Mouse (Mus musculus): Measurements from ENCODE around the gene Pip4k2a. TPM values are rescaled to one million over a fixed set of nuclear protein-coding genes. Genes with fewer than 3 reads are reported as not detected.
A peak's percentile ranks its signal among the peaks of the same experiment; 100 is the strongest.

Gene Pip4k2a
- polyA plus RNA-seq, 1 experiment from 2014 or later: 13.5 TPM

DNA sequence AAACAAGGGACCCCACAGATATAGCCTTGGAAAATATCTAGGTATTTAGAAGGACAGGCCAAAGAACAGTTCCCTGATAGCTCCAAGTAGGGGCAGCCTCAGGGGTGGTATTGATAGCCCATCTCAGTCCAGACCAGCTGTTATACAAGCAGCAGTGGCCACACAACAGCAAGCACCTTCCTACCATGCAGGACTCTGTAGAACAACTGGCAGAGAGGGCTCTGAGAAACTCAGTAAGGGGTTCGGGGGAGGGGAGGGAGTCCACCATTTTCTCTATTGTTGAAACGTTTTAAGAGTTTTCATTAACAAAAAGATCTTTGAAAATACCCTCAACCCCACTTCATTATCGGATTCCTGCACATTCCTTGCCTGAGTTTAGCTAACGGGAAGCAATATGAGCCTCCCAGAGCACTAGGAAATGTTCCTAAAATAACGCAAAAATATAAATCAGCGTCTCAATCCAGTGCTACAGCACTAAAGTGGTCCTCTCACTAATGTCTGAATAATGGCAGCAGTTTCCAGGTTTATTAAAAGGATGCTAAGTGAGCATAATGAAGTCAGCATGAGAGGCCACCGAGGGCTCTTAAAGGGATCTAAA is 37.5 kb downstream of the Pip4k2a start:
- Histone ChIP-seq H3K4me3 (ENCODE audit: low read depth, low read length) (no peak overlapping the region), H3K9ac (ENCODE audit: low read depth, low read length) (no peak overlapping the region), H3K9me3 (replicated peaks; ENCODE audit: control insufficient read depth, low read length) (no peaks in the 10 kb centered on the region), H3K4me2 (ENCODE audit: low read depth, low read length) (no peak overlapping the region), H3K27me3 (ENCODE audit: control insufficient read depth, insufficient read depth, low read depth, low read length) (no peaks in the 10 kb centered on the region), H3K36me3 (ENCODE audit: control insufficient read depth, insufficient read depth) (no peaks in the 10 kb centered on the region), H3K4me1 (ENCODE audit: control insufficient read depth, low read depth, low read length) (peaks cover 51% of the 10 kb centered on the region), H3K27ac (ENCODE audit: low read length) (no peak overlapping the region)
- WGBS (ENCODE audit: insufficient replicate concordance): 67% methylated on average over 7 of the region's 7 CpGs
- no peak for ATAC-seq (ENCODE audit: low read depth)

DNA sequence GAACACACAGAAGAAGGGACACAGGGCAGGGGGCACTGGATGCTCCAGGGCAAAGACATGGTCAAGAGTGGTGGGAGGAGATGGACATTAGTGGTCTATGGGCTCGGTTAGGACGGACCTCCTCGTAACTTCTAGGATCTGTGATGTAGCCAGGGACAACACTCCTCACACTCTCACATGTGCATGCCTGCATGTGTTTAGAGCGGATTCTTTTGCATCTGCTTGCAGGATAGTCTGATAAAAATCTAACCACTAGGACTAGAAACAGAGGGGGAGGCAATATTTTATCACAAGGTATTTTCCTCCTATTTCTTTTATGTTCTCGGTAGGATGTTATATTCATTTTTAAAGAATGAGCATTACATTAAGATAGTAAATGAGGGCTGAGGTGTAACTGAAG is 38.4 kb downstream of the Pip4k2a start:
- H3K9ac ChIP-seq (ENCODE audit: low read depth, low read length): no peak overlapping the region
- H3K27me3 ChIP-seq (ENCODE audit: control insufficient read depth, insufficient read depth, low read depth, low read length): no peaks in the 10 kb centered on the region
- no peak overlapping the region for H3K4me3 ChIP-seq (ENCODE audit: low read depth, low read length)
- ATAC-seq (ENCODE audit: low read depth): no peak
- H3K9me3 ChIP-seq (replicated peaks; ENCODE audit: control insufficient read depth, low read length): no peaks in the 10 kb centered on the region
- H3K4me1 ChIP-seq (ENCODE audit: control insufficient read depth, low read depth, low read length): peaks cover 61% of the 10 kb centered on the region
- H3K36me3 ChIP-seq (ENCODE audit: control insufficient read depth, insufficient read depth): no peaks in the 10 kb centered on the region
- no peak overlapping the region for H3K4me2 ChIP-seq (ENCODE audit: low read depth, low read length)
- 59% methylated on average over 5 of the region's 5 CpGs for WGBS (ENCODE audit: insufficient replicate concordance)
- H3K27ac ChIP-seq (ENCODE audit: low read length): no peak overlapping the region

DNA sequence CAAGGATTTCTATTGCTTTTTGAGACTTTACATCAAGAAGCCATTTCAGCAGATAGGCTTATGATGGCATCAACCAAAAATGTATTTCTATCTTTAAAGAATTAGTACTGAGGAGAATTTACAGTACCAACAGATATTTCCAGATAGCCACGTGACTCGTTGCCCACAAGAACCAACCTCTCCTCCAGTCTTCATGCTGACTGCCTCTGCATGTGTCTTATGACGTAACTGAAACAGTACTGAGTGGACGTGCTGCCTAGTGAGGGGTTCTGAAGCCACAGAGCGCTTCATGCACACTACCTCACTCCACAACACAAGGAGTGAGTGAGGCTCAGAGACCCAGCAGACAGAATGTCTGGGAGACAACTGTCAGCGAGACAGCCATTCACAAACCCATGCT is 38.9 kb downstream of the Pip4k2a start:
- Histone ChIP-seq H3K9me3 (replicated peaks; ENCODE audit: control insufficient read depth, low read length) (no peaks in the 10 kb centered on the region), H3K4me2 (ENCODE audit: low read depth, low read length) (no peak overlapping the region), H3K27me3 (ENCODE audit: control insufficient read depth, insufficient read depth, low read depth, low read length) (no peaks in the 10 kb centered on the region), H3K27ac (ENCODE audit: low read length) (no peak overlapping the region; the same call in 1 of the 2 replicates), H3K36me3 (ENCODE audit: control insufficient read depth, insufficient read depth) (no peaks in the 10 kb centered on the region), H3K9ac (ENCODE audit: low read depth, low read length) (no peak overlapping the region), H3K4me1 (ENCODE audit: control insufficient read depth, low read depth, low read length) (peaks cover 66% of the 10 kb centered on the region), H3K4me3 (ENCODE audit: low read depth, low read length) (no peak overlapping the region; the same call in 1 of the 2 replicates)
- ATAC-seq (ENCODE audit: low read depth): no peak
- WGBS (ENCODE audit: insufficient replicate concordance): 39% methylated on average over 6 of the region's 6 CpGs

GRCm38 (mm10) chr2:18958501-18958900 is 39.4 kb downstream of the Pip4k2a start:
- H3K9ac ChIP-seq (ENCODE audit: low read depth, low read length): no peak overlapping the region
- no peak for ATAC-seq (ENCODE audit: low read depth)
- peak overlapping the region; percentile 26; the same call in 1 of the 2 replicates for H3K27ac ChIP-seq (ENCODE audit: low read length)
- WGBS (ENCODE audit: insufficient replicate concordance): 51% methylated on average over 5 of the region's 5 CpGs
- H3K4me2 ChIP-seq (ENCODE audit: low read depth, low read length): no peak overlapping the region
- H3K9me3 ChIP-seq (replicated peaks; ENCODE audit: control insufficient read depth, low read length): no peaks in the 10 kb centered on the region
- H3K36me3 ChIP-seq (ENCODE audit: control insufficient read depth, insufficient read depth): no peaks in the 10 kb centered on the region
- H3K4me1 ChIP-seq (ENCODE audit: control insufficient read depth, low read depth, low read length): peaks cover 70% of the 10 kb centered on the region
- no peaks in the 10 kb centered on the region for H3K27me3 ChIP-seq (ENCODE audit: control insufficient read depth, insufficient read depth, low read depth, low read length)
- H3K4me3 ChIP-seq (ENCODE audit: low read depth, low read length): no peak overlapping the region; the same call in 1 of the 2 replicates

DNA sequence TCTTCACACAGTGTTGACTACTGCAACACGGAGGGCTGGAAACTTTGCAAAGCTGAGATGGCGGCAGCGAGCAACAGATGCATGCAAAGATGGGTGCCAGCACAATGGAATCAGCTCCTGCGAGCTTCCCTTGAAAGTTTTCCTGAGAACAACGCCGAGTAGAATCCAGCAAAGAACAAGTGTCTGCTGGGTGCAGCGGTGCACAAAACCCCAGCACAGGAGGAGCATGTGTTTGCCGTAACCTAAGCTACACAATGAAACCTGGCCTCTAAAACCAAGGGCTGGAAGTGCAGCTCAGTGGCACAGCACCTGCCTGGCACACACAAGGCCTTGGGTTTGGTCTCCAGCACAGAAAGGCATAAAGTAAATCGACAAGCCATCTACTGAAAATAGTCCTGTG is 39.9 kb downstream of the Pip4k2a start:
- WGBS (ENCODE audit: insufficient replicate concordance): 71% methylated on average over 9 of the region's 9 CpGs
- no peak for ATAC-seq (ENCODE audit: low read depth)
- no peak overlapping the region for H3K9ac ChIP-seq (ENCODE audit: low read depth, low read length)

DNA sequence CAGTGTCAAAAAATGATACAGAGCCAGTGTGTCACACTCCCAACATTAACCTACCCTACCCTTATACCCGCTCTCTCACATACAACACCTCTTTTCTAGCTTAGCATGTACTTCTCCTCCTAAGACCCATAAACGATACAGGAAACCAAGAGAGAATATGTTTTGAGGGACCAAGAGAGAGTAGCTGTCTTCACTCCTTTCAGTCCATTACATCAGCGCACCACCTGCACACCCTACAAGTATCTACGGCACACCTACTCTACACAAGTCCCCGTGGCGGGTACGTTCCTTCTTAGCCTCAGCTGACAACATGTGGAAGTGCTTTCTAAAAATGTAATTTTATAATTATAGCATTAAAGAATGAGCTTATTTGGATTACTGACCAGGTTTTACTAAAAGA is 40.5 kb downstream of the Pip4k2a start:
- H3K4me3 ChIP-seq (ENCODE audit: low read depth, low read length): no peak overlapping the region
- no peak for ATAC-seq (ENCODE audit: low read depth)
- H3K27ac ChIP-seq (ENCODE audit: low read length): peak overlapping the region; percentile 57
- H3K9ac ChIP-seq (ENCODE audit: low read depth, low read length): peak overlapping the region; percentile 7; the same call in 1 of the 2 replicates
- peak overlapping the region; percentile 30; the same call in 1 of the 2 replicates for H3K4me2 ChIP-seq (ENCODE audit: low read depth, low read length)
- no peaks in the 10 kb centered on the region for H3K27me3 ChIP-seq (ENCODE audit: control insufficient read depth, insufficient read depth, low read depth, low read length)
- no peaks in the 10 kb centered on the region for H3K9me3 ChIP-seq (replicated peaks; ENCODE audit: control insufficient read depth, low read length)
- peaks cover 74% of the 10 kb centered on the region for H3K4me1 ChIP-seq (ENCODE audit: control insufficient read depth, low read depth, low read length)
- H3K36me3 ChIP-seq (ENCODE audit: control insufficient read depth, insufficient read depth): no peaks in the 10 kb centered on the region
- WGBS (ENCODE audit: insufficient replicate concordance): 47% methylated on average over 7 of the region's 7 CpGs

More for the DNA sequence above, 39.9 kb downstream of the Pip4k2a start:
- H3K27me3 ChIP-seq (ENCODE audit: control insufficient read depth, insufficient read depth, low read depth, low read length): no peaks in the 10 kb centered on the region
- H3K4me1 ChIP-seq (ENCODE audit: control insufficient read depth, low read depth, low read length): peaks cover 72% of the 10 kb centered on the region
- H3K36me3 ChIP-seq (ENCODE audit: control insufficient read depth, insufficient read depth): no peaks in the 10 kb centered on the region
- no peaks in the 10 kb centered on the region for H3K9me3 ChIP-seq (replicated peaks; ENCODE audit: control insufficient read depth, low read length)
- no peak overlapping the region for H3K4me3 ChIP-seq (ENCODE audit: low read depth, low read length)
- H3K27ac ChIP-seq (ENCODE audit: low read length): no peak overlapping the region; the same call in 1 of the 2 replicates
- H3K4me2 ChIP-seq (ENCODE audit: low read depth, low read length): no peak overlapping the region

DNA sequence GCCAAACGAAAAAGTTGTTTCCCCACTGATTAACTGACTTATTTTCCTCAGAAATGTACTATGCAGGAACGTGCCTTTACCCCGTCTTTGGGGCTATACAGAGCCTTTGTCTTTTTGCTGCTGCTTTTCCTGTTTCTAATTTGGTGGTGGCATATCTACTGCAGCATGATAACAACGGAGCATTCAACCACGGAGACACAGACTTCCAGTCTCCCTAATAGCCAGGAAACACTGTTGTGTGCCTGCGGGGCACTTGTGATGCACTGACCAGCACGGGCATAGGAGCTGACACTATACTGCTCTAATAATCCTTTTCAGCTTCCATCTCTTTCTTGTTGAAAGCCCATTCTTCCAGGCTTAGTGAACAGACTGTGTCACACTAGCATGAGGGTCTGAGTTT is 41.0 kb downstream of the Pip4k2a start:
- Histone ChIP-seq H3K4me3 (ENCODE audit: low read depth, low read length) (no peak overlapping the region), H3K9ac (ENCODE audit: low read depth, low read length) (no peak overlapping the region; the same call in 1 of the 2 replicates), H3K9me3 (replicated peaks; ENCODE audit: control insufficient read depth, low read length) (no peaks in the 10 kb centered on the region), H3K4me1 (ENCODE audit: control insufficient read depth, low read depth, low read length) (peaks cover 75% of the 10 kb centered on the region), H3K36me3 (ENCODE audit: control insufficient read depth, insufficient read depth) (no peaks in the 10 kb centered on the region), H3K4me2 (ENCODE audit: low read depth, low read length) (peak overlapping the region; percentile 30; the same call in 1 of the 2 replicates), H3K27me3 (ENCODE audit: control insufficient read depth, insufficient read depth, low read depth, low read length) (no peaks in the 10 kb centered on the region), H3K27ac (ENCODE audit: low read length) (peak overlapping the region; percentile 57)
- 17% methylated on average over 7 of the region's 7 CpGs for WGBS (ENCODE audit: insufficient replicate concordance)
- ATAC-seq (ENCODE audit: low read depth): peak; percentile 32

- ATAC-seq (ENCODE audit: low read depth): no peak
- no peak overlapping the region for H3K4me3 ChIP-seq (ENCODE audit: low read depth, low read length)
Observed at GRCm38 (mm10) chr2:18956424-18956823, 41.5 kb downstream of the Pip4k2a start.

GRCm38 (mm10) chr2:18955671-18956070 is 42.3 kb downstream of the Pip4k2a start:
- 48% methylated on average over 13 of the region's 13 CpGs for WGBS (ENCODE audit: insufficient replicate concordance)
- H3K9me3 ChIP-seq (replicated peaks; ENCODE audit: control insufficient read depth, low read length): no peaks in the 10 kb centered on the region
- H3K9ac ChIP-seq (ENCODE audit: low read depth, low read length): no peak overlapping the region
- H3K4me3 ChIP-seq (ENCODE audit: low read depth, low read length): no peak overlapping the region
- H3K36me3 ChIP-seq (ENCODE audit: control insufficient read depth, insufficient read depth): no peaks in the 10 kb centered on the region
- H3K4me2 ChIP-seq (ENCODE audit: low read depth, low read length): peak overlapping the region; percentile 19; the same call in 1 of the 2 replicates
- no peaks in the 10 kb centered on the region for H3K27me3 ChIP-seq (ENCODE audit: control insufficient read depth, insufficient read depth, low read depth, low read length)
- H3K27ac ChIP-seq (ENCODE audit: low read length): peak overlapping the region; percentile 15; the same call in 1 of the 2 replicates
- ATAC-seq (ENCODE audit: low read depth): no peak
- peaks cover 80% of the 10 kb centered on the region for H3K4me1 ChIP-seq (ENCODE audit: control insufficient read depth, low read depth, low read length)

More at GRCm38 (mm10) chr2:18956424-18956823, 41.5 kb downstream of the Pip4k2a start:
- Histone ChIP-seq H3K4me1 (ENCODE audit: control insufficient read depth, low read depth, low read length) (peaks cover 75% of the 10 kb centered on the region), H3K36me3 (ENCODE audit: control insufficient read depth, insufficient read depth) (no peaks in the 10 kb centered on the region), H3K27ac (ENCODE audit: low read length) (no peak overlapping the region), H3K4me2 (ENCODE audit: low read depth, low read length) (no peak overlapping the region), H3K27me3 (ENCODE audit: control insufficient read depth, insufficient read depth, low read depth, low read length) (no peaks in the 10 kb centered on the region), H3K9me3 (replicated peaks; ENCODE audit: control insufficient read depth, low read length) (no peaks in the 10 kb centered on the region), H3K9ac (ENCODE audit: low read depth, low read length) (no peak overlapping the region)
- 54% methylated on average over 3 of the region's 3 CpGs for WGBS (ENCODE audit: insufficient replicate concordance)
